Mouse (Mus musculus) ES-E14 (cell line): ENCODE measurements around the gene Eif5a. TPM values are rescaled to one million over a fixed set of nuclear protein-coding genes. Genes with fewer than 3 reads are reported as not detected.

Experiments used
- DNase-seq: peaks from one replicate; pipeline ENCODE4 v3.0.0-alpha.2; 2013; ENCODE audit warnings: low read depth, low spot score
- H3K27ac ChIP-seq: 2 replicates; pipeline ENCODE4 v1.5.1; 2012; ENCODE audit warnings: low read depth, mild to moderate bottlenecking, low read length, moderate library complexity, mixed read lengths; ENCODE audit not compliant: poor library complexity, insufficient read depth, severe bottlenecking
- H3K36me3 ChIP-seq: 2 replicates; pipeline ENCODE4 v1.6.1; 2012; ENCODE audit warnings: mild to moderate bottlenecking, low read length, moderate library complexity, mixed read lengths; ENCODE audit not compliant: control insufficient read depth, poor library complexity, insufficient read depth, severe bottlenecking
- H3K4me1 ChIP-seq, 2 experiments: fragments of 150-350 bp in 1 of 2; sonication (generic) in 1 of 2; 2 replicates each; pipeline ENCODE4 v1.6.1; 2012; ENCODE audit warnings: low read length in 2 of 2, mild to moderate bottlenecking in 1 of 2, mixed read lengths in 1 of 2; ENCODE audit not compliant: control insufficient read depth in 2 of 2, insufficient read depth in 2 of 2, poor library complexity in 1 of 2
- H3K4me3 ChIP-seq, 2 experiments: fragments of 150-350 bp in 1 of 2; sonication (generic) in 1 of 2; 2 replicates each; pipeline ENCODE4 v1.5.1; 2012; ENCODE audit warnings: low read length in 2 of 2, low read depth in 1 of 2, mild to moderate bottlenecking in 1 of 2, mixed read lengths in 1 of 2; ENCODE audit not compliant: insufficient read depth in 1 of 2, poor library complexity in 1 of 2, severe bottlenecking in 1 of 2
- H3K9ac ChIP-seq: 2 replicates; pipeline ENCODE4 v1.6.1; 2012; ENCODE audit warnings: low read depth, mild to moderate bottlenecking, low read length, mixed read lengths; ENCODE audit not compliant: poor library complexity, insufficient read depth, severe bottlenecking
- H3K9me3 ChIP-seq: fragments of 150-350 bp; sonication (generic); 2 replicates; pipeline ENCODE4 v1.6.1; 2012; ENCODE audit warnings: low read depth, mild to moderate bottlenecking, low read length; ENCODE audit not compliant: control insufficient read depth, insufficient read depth
- CHD2 ChIP-seq: IDR thresholded peaks from 2 replicates; pipeline ENCODE4 v1.6.1; 2014; ENCODE audit warnings: mild to moderate bottlenecking, low read depth, low read length, inconsistent platforms
- HCFC1 ChIP-seq: IDR thresholded peaks from 2 replicates; pipeline ENCODE4 v1.6.1; 2012; ENCODE audit warnings: low read length, inconsistent platforms, borderline replicate concordance; ENCODE audit not compliant: insufficient read depth
- MAFK ChIP-seq: IDR thresholded peaks from 2 replicates; pipeline ENCODE4 v1.6.1; 2014; ENCODE audit warnings: mild to moderate bottlenecking, low read depth, low read length, inconsistent platforms; ENCODE audit not compliant: insufficient read depth
- ZC3H11A ChIP-seq: IDR thresholded peaks from 2 replicates; pipeline ENCODE4 v1.6.1; 2012; ENCODE audit warnings: low read depth, mild to moderate bottlenecking, inconsistent platforms, low read length, borderline replicate concordance
- ZNF384 ChIP-seq: IDR thresholded peaks from 2 replicates; pipeline ENCODE4 v1.6.1; 2012; ENCODE audit warnings: low read depth, low read length, inconsistent platforms
- in situ Hi-C, 2 experiments: fragments of 600-800 bp; cut with MboI; formaldehyde crosslinking; loops; one replicate each; pipeline ENCODE4 v1.15.1; 2025; ENCODE audit warnings: low sequenced_read_pairs in 2 of 2, inconsistent platforms in 1 of 2; ENCODE audit not compliant: unreplicated experiment in 2 of 2
- total RNA-seq: library from RNA; depleted of rRNA; stranded (reverse); fragments of 300-350 nt; gene quantifications from 2 replicates; pipeline ENCODE4 v1.2.3, GENCODE M21; 2012

Eif5a gene
- total RNA-seq, 1 experiment: 926 TPM

GRCm38 (mm10) chr11:69891482-69891881, 30.3 kb downstream of the Eif5a start:
- Histone ChIP-seq H3K4me3 (no peak overlapping the region), H3K9me3 (no peaks in the 10 kb centered on the region), H3K4me1 (peaks cover 10 to 20% of the 10 kb centered on the region in 2 experiments; a peak in 3 of 4 replicates), H3K9ac (no peak overlapping the region), H3K27ac (no peak overlapping the region), H3K36me3 (no peaks in the 10 kb centered on the region)
- in situ Hi-C loops: no loop called here
- TF ChIP-seq HCFC1: no peak
- no peak for TF ChIP-seq ZC3H11A
- no peak for TF ChIP-seq MAFK
- TF ChIP-seq CHD2: no peak
- TF ChIP-seq ZNF384: no peak
- DNase-seq: no peak

GRCm38 (mm10) chr11:69886907-69887635, 34.7 kb downstream of the Eif5a start:
- H3K4me1 ChIP-seq: peaks cover 2 to 10% of the 10 kb centered on the region in 2 experiments; a peak in 1 of 4 replicates
- H3K27ac ChIP-seq: no peak overlapping the region
- no peaks in the 10 kb centered on the region for H3K9me3 ChIP-seq
- peak; percentile 55 for DNase-seq
- H3K4me3 ChIP-seq: no peak overlapping the region
- H3K36me3 ChIP-seq: peaks cover 5% of the 10 kb centered on the region; the same call in 1 of the 2 replicates
- H3K9ac ChIP-seq: no peak overlapping the region
- TF ChIP-seq ZC3H11A (no peak), ZNF384 (no peak), CHD2 (no peak), MAFK (no peak), HCFC1 (no peak)
- in situ Hi-C loops: no loop called here

GRCm38 (mm10) chr11:69884663-69885062, 37.1 kb downstream of the Eif5a start:
- in situ Hi-C loops: no loop called here
- Histone ChIP-seq H3K36me3 (peaks cover 5% of the 10 kb centered on the region; the same call in 1 of the 2 replicates), H3K4me3 (no peak overlapping the region), H3K27ac (no peak overlapping the region), H3K9ac (no peak overlapping the region), H3K4me1 (peaks cover 0 to 7% of the 10 kb centered on the region in 2 experiments; a peak in 1 of 4 replicates), H3K9me3 (no peaks in the 10 kb centered on the region)
- DNase-seq: no peak
- TF ChIP-seq HCFC1: no peak
- TF ChIP-seq MAFK: no peak
- TF ChIP-seq ZC3H11A: no peak
- no peak for TF ChIP-seq CHD2
- no peak for TF ChIP-seq ZNF384

GRCm38 (mm10) chr11:69884240-69884639, 37.5 kb downstream of the Eif5a start:
- Histone ChIP-seq H3K36me3 (peaks cover 5% of the 10 kb centered on the region; the same call in 1 of the 2 replicates), H3K9ac (no peak overlapping the region), H3K4me3 (no peak overlapping the region), H3K4me1 (peaks cover 0 to 12% of the 10 kb centered on the region in 2 experiments; a peak in 2 of 4 replicates), H3K27ac (no peak overlapping the region), H3K9me3 (no peaks in the 10 kb centered on the region)
- no peak for TF ChIP-seq MAFK
- in situ Hi-C loops: no loop called here
- no peak for DNase-seq

- Histone ChIP-seq H3K9ac (no peak overlapping the region), H3K4me3 (no peak overlapping the region), H3K27ac (no peak overlapping the region), H3K4me1 (peaks cover 0 to 14% of the 10 kb centered on the region in 2 experiments; a peak in 2 of 4 replicates), H3K36me3 (peaks cover 5% of the 10 kb centered on the region; the same call in 1 of the 2 replicates), H3K9me3 (no peaks in the 10 kb centered on the region)
- in situ Hi-C loops: no loop called here
- TF ChIP-seq HCFC1: no peak
- no peak for TF ChIP-seq CHD2
- no peak for TF ChIP-seq ZNF384
- no peak for TF ChIP-seq ZC3H11A
- TF ChIP-seq MAFK: no peak
- no peak for DNase-seq
Measured at GRCm38 (mm10) chr11:69883527-69884151, 38.1 kb downstream of the Eif5a start.
